Mouse (Mus musculus) cerebellum, adult 11 months (tissue): ENCODE measurements around the gene Gm28047.

Experiments
- DNase-seq: peaks from one replicate; pipeline ENCODE4 v3.0.0; 2022

Gene Gm28047

GRCm38 (mm10) chr15:102546677-102547427 is 78.0 kb downstream of the Gm28047 start:
- DNase-seq: peak; percentile 98

DNA sequence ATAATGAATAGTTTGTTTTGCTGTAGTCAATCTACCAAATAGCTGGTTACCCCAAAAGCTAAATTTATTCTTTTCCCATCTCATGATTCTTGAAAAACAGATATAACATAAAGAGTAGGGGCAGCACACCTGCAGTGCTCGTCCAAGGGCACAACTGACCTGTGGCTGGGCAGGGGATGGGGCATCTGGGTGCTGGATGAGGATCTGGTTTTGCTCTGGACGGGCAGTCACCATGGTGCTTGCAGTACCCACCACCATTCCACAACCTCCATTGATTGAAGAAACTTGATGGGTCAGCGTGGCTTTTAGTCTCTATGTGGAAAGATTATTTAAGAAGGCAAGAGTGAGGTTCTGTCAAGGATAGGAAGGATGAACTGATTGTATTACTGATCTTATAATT is 78.6 kb downstream of the Gm28047 start:
- DNase-seq: no peak

GRCm38 (mm10) chr15:102544801-102545200 is 80.1 kb downstream of the Gm28047 start:
- DNase-seq: peak; percentile 89

DNA sequence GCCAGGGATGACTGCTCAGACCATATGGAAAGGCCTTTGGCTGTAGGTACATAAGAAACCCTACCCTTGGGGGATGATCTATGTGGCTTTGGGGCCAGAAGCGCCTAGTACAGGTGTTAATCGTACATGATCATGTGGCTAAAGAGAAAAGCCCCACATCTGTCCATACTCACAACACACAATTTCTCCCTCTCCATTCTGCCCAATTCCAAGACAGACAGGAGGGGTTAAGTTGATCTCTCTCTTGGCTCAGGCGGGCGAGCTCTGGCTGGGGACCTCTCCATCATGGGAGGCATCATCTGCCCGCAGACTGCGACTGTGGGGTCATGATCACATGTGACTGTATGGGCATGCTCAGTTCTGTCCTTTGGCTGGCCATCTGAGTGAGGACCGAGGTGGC is 90.9 kb downstream of the Gm28047 start:
- DNase-seq: no peak

GRCm38 (mm10) chr15:102532106-102532900 is 92.6 kb downstream of the Gm28047 start:
- DNase-seq: peak; percentile 57

DNA sequence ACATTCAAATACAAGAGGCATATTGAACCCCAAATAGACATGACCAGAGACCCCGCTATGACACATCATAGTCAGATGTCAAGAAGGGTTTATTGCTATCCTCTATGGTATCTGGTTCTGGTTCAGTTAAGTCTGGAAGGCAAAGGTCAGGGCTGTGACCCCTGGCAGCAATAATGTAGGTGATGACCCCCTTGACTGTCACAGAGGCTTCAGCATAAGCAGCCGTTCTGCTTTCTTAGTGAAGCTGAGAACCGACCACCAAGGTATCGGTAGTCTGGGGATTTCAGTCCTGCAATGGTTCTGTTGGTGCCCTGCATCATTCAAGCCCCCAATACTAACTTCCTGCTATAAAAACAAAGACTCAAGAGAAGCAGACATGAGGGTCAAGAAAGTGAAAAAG is 93.3 kb downstream of the Gm28047 start:
- no peak for DNase-seq

GRCm38 (mm10) chr15:102530566-102530965 is 94.3 kb downstream of the Gm28047 start:
- DNase-seq: no peak

GRCm38 (mm10) chr15:102528396-102528795 is 96.5 kb downstream of the Gm28047 start:
- DNase-seq: no peak

GRCm38 (mm10) chr15:102527936-102528335 is 96.9 kb downstream of the Gm28047 start:
- no peak for DNase-seq

- DNase-seq: no peak
Observed at GRCm38 (mm10) chr15:102526111-102527002, 98.5 kb downstream of the Gm28047 start.

- peak; percentile 83 for DNase-seq
Observed at GRCm38 (mm10) chr15:102524892-102525485, 99.9 kb downstream of the Gm28047 start, which contains the start of gene Npff. Gene Npff, minus strand, starts transcription at chr15:102524942.

DNA sequence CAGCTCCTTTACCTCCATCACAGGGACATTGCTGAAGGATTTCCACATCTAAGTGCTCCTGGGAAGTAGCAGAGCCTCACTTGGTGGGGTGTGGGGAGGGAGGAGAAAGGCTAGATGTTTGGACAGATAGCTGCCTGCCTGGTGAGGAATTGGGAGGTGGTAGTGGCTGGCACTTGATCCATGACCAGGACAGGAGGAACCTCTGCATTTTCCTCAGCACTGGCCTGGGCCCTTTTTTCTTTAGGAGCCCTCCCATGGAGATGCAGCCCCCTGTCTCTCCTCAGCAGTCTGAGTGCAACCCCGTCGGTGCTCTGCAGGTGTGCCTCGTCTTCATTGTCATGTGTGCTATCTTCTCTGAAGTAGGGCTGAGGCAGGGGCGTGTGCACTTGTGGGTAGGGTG is 103.4 kb downstream of the Gm28047 start:
- no peak for DNase-seq

- DNase-seq: no peak
Observed at GRCm38 (mm10) chr15:102520416-102520815, 104.5 kb downstream of the Gm28047 start.

DNA sequence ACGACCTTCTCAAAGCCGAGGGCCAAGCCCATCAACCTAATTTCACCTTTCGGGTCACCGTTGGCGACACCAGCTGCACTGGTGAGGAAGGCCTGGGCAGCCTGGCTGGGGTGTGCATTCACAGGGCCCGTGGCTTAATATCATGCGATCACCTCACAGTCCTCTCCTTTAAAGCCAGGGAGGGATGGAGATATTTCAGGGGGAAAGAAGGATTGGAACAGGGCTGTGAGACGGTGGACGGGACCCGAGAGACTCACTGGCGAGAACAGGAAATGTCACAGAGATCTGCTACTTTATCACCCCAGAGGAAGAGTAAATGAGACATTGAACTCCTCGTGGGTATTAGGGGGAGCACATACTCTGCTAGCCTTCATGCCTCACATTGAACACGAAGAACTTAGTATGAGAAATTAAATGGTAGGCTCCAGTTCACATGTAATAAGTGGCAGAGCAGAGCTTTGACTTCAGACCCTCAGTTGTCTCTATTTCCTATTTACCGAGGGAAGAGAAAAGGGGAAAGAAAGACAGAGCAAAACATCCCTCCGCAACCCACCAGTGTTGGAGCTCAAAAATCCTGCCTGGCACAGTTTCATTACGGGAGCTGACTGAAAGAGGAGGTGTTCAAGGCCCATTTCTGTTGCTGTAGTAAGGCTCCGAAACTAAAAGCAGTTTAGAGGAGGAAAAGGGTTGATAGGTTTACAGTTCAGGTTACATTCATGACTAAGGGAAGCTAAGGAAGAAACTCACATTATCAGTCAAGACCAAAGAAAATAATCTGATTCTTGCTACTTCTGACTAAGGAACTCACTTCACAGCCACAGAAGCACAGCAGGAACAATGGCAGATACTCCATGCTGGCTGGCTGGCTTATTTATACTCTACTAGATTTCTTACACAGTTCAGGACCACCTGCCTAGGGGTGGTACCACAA is 105.4 kb downstream of the Gm28047 start:
- DNase-seq: no peak

- no peak for DNase-seq
Observed at GRCm38 (mm10) chr15:102518859-102519201, 106.0 kb downstream of the Gm28047 start.

DNA sequence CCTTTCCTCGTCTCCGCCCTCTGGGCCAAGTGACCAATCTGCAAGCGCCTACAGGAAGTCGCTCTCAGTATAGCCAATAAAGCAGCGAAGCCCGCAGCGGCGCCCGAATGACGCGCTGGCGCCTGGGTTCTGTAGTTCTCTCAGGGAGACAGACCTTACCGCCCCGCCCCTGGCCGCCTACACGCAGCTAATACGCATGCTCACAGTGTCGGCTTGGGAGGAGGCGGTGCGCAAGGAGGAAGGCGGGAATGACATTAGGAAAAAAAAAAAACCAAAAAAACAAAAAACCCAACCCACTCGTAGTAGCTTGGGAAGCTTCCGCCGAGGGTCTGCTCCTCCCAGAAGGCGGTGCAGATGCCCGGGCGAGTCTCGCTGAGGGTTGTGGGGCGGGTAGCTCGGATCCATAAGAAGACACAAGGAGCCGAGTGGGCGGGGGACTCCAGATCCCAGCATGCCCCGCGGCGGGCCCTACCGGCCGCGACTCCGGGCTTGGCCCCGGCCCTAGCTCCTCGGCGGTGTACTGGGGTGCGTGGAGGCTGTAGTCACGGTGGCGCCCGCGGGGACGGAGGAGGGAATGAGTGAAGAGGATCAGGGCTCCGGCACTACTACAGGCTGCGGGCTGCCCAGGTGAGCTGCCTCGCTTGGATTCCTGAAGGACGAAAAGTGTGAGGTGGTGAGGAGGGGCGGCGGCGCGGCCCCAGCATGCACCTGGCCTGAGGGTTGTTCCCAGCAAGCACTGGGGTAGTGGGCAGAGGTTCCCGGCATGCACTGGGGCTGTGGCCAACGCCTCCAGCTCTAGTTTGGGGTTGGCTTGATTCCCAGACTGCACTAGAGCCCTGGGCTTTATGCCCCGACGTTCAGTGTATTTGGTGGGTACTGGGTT is 106.7 kb downstream of the Gm28047 start, which contains the start of gene Tarbp2:
Gene Tarbp2, plus strand, starts transcription at position 217 of the 883 bp plus-strand sequence.
- DNase-seq: peak; percentile 100

- DNase-seq: no peak
Observed at GRCm38 (mm10) chr15:102517631-102517975, 107.3 kb downstream of the Gm28047 start.

DNA sequence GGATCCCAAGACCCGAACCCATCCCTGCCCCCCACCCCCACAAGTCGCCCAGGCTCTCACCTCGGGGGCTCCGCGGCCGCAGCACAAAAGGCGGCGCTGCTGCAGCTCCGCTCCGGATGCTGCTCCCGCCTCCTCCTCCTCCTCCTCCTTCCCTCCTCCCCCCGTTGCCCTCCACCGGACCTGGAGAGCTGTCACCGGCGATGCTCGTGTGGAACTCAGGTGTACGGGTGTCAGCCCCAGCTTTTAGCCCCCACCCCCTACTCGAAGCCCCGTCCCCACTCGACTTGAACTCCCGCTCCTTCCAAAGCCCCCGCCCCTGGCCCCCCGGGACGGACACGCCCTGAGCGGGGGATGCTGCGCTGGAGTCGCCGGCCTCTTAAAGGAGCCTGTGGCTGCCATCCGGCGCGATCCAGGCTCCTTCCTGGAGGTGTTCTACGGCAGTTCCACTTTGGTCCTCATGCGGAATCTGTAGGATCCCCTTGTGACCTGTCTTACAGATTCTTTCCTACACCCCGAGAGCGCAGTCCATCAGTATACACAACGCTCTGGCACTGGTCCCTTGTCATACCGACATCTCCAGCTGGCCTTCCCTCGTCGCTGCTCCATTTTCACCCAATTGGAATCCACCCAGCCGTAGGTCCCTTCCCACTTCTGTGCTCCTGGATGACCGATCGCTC is 108.0 kb downstream of the Gm28047 start, which contains the start of gene Map3k12:
Gene Map3k12, minus strand, starts transcription at position 337 of the 677 bp plus-strand sequence.
- DNase-seq: peak; percentile 81

DNA sequence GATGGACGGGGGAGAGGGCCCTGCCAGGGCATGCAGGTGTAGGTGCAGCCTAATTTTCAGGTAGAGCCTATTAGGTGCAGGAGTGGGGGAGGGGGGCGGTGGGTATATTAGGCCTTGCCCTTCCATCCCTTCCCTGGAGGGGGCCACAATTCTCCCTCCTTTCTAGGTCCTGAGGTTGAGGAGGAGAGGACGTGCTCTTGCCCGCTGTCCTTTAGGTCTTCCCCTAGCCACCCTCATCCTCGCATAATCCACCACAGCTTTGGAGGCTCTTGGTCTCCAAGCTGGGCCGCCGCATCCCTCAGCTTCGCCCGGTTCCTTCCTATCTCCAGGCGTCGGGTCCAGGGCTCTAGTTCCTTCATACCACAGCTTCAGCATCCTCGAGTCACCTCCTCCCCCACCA is 108.6 kb downstream of the Gm28047 start:
- peak; percentile 67 for DNase-seq

DNA sequence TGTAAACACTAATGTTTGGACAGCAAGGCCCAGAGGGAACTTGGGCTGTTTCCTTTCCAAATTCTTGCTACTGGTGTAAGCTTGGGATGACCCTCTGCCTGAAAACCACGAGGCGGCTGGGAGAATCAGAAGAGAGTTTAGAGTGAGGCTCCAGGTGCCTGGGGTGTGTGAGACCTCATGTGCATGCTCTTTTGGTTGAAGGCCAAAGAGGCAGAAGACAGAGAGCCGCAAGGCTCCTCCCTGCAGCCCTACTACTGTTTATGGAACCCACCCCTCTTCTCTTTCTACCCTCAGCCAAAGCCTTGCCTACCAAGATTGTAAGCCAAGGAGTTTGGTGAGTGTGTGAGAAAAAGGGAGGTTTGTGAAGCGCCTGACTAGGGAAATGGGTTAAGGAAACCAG is 109.1 kb downstream of the Gm28047 start:
- no peak for DNase-seq
